Mouse (Mus musculus) limb, embryonic 10.5 days (tissue): ENCODE results near the gene Hist1h2ai. TPM values are rescaled to one million over a fixed set of nuclear protein-coding genes. Genes with fewer than 3 reads are reported as not detected.
"Not testable (repeated sequence)": the region's sequence is repeated elsewhere in the genome, so short reads cannot be mapped to it uniquely, and the experiment has no call there.

Experiments used
- DNase-seq: peaks from one replicate; pipeline ENCODE4 v3.0.0-alpha.2; 2017; ENCODE audit warnings: low spot score
- H3K27ac ChIP-seq: fragments of 300-500 bp; sonication (generic); 2 replicates; pipeline ENCODE4 v1.5.1; 2016; ENCODE audit warnings: mild to moderate bottlenecking
- H3K27me3 ChIP-seq: fragments of 300-500 bp; sonication (generic); 2 replicates; pipeline ENCODE4 v1.6.1; 2016; ENCODE audit warnings: low read depth, mild to moderate bottlenecking; ENCODE audit not compliant: poor library complexity, severe bottlenecking
- H3K36me3 ChIP-seq: fragments of 300-500 bp; sonication (generic); 2 replicates; pipeline ENCODE4 v1.6.1; 2016; ENCODE audit warnings: mild to moderate bottlenecking, moderate library complexity
- H3K4me1 ChIP-seq: fragments of 300-500 bp; sonication (generic); 2 replicates; pipeline ENCODE4 v1.6.1; 2016
- H3K4me3 ChIP-seq: fragments of 300-500 bp; sonication (generic); 2 replicates; pipeline ENCODE4 v1.5.1; 2016; ENCODE audit warnings: mild to moderate bottlenecking, moderate library complexity
- H3K9me3 ChIP-seq: fragments of 300-500 bp; sonication (generic); replicated peaks from 2 replicates; pipeline ENCODE4 v1.6.1; 2016; ENCODE audit warnings: mild to moderate bottlenecking
- WGBS: fragments of 180-500 bp; shearing (Covaris S2); methylation state at CpG from one replicate; pipeline ENCODE4 v1.1.7; 2016; 5-methylcytosine and 5-hydroxymethylcytosine counted together
- polyA plus RNA-seq: library from polyadenylated mRNA; unstranded; fragments of >200 nt; fragmentation: Nextera tagmentation; extraction: Ambion mirVana; gene quantifications from 2 replicates; pipeline ENCODE4 v1.2.1, GENCODE M21; 2016

Hist1h2ai gene
- 19.5 and 28.4 TPM in 2 replicates for polyA plus RNA-seq

GRCm38 (mm10) chr13:21715864-21716539 is at the start of gene Hist1h2ai, which contains the start of gene Hist1h2bl:
Gene Hist1h2ai (plus strand): TSS chr13:21716422.
Gene Hist1h2bl (minus strand): TSS chr13:21716143.
- peak; percentile 75 for DNase-seq
- H3K36me3 ChIP-seq, H3K9me3 ChIP-seq, H3K27me3 ChIP-seq: not testable (repeated sequence)
- H3K4me3 ChIP-seq, result peak within 1 kb of the TSS; percentile 57
- peaks cover 26% of the 10 kb centered on the region for H3K4me1 ChIP-seq
- H3K27ac ChIP-seq, result peak within 1 kb of the TSS; percentile 94
- under 1% methylated on average over 36 of the region's 50 CpGs for WGBS

DNA sequence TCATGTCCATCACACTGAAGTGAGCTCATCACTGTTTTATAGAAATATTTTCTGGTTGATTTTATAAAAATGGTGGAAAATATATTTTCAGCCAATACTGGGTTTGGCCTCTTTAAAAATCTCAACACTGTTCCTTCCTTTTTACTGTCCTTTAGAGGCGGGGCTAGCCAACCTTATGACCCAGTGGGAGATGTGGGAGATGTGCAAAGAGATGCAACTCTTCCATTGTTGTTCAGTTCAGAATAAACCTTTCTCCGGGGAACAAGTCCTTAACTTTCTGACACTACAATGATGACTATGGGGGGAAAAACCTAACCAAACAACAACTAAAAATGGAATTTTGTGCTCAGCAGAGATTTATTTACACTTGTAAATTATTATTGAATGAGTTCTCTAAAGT is 38.9 kb upstream of the Hist1h2ai start, which contains the start of gene Olfr1360:
Gene Olfr1360, minus strand, starts transcription at position 101 of the 400 bp plus-strand sequence.
- H3K9me3 ChIP-seq, result no peaks in the 10 kb centered on the region
- WGBS, result 77% methylated on average over 2 of the region's 2 CpGs
- no peak within 1 kb of the TSS for H3K27ac ChIP-seq
- H3K36me3 ChIP-seq, result no peaks in the 10 kb centered on the region
- no peaks in the 10 kb centered on the region for H3K27me3 ChIP-seq
- H3K4me3 ChIP-seq, result no peak within 1 kb of the TSS
- no peak for DNase-seq
- no peaks in the 10 kb centered on the region for H3K4me1 ChIP-seq

DNA sequence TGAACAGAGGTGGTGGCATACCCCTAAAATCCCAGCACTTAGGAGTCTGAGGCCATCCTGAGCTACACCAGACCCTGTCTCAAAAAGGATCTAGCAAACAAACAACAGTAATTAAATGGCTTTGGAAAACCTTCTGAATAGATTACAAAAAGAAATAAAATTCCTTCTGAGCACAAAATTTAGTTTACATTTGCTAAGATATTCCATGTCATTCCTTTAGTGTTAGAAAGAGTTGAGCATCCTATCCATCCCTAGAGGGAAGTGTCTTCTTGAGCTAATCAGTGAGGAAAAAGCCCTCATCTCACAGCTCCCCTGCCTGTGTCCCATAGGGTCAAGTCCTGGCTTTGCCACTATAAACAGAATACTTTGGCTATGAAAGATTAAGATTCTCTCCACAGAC is 18.4 kb upstream of the Hist1h2ai start, which contains the start of gene Olfr1359:
Gene Olfr1359, plus strand, starts transcription at position 301 of the 400 bp plus-strand sequence.
- Histone ChIP-seq H3K9me3 (no peaks in the 10 kb centered on the region), H3K4me1 (no peaks in the 10 kb centered on the region), H3K4me3 (no peak within 1 kb of the TSS), H3K27me3 (no peaks in the 10 kb centered on the region), H3K27ac (no peak within 1 kb of the TSS), H3K36me3 (no peaks in the 10 kb centered on the region)
- no peak for DNase-seq

GRCm38 (mm10) chr13:21706669-21707068 is 9.6 kb upstream of the Hist1h2ai start:
- peaks cover 2% of the 10 kb centered on the region; the same call in 1 of the 2 replicates for H3K4me1 ChIP-seq
- 76% methylated on average over 4 of the region's 4 CpGs for WGBS
- H3K9me3 ChIP-seq, result no peaks in the 10 kb centered on the region
- no peak overlapping the region for H3K4me3 ChIP-seq
- DNase-seq, result no peak
- H3K27ac ChIP-seq, result no peak overlapping the region
- H3K27me3 ChIP-seq, result no peaks in the 10 kb centered on the region
- H3K36me3 ChIP-seq, result no peaks in the 10 kb centered on the region

DNA sequence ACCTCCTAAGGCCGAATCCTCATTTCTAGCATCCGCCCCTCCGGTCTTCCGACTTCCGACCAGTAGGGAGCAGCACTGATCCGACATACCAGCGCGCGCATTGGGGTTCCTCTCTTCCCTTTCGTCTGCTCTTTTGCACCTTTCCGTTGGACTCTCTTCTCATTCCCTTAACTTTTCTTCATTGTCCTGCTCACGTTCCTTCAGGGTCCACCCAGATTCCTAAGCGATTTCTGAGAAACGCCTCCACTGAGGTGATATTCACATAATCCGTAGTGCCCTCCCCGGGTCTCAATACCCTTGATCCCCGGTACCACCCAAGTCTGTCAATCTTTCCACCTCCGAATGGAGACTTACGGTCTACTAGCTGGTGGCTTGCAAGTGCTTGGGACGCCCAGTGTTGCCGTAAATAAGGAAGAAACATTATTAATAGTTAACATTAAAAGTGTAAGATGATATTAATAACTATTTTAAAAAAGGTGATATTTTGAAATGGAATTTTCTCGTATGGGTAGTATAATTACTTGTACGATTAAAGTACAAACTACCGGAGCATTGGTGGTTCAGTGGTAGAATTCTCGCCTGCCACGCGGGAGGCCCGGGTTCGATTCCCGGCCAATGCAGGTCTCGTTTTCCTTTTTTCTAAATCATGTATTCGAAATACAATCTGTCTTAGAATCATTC is 6.1 kb upstream of the Hist1h2ai start:
- Histone ChIP-seq H3K27ac (peak overlapping the region; percentile 86), H3K4me3 (peak overlapping the region; percentile 71), H3K4me1 (peaks cover 7% of the 10 kb centered on the region), H3K9me3 (no peaks in the 10 kb centered on the region), H3K36me3 (no peaks in the 10 kb centered on the region), H3K27me3 (no peaks in the 10 kb centered on the region)
- under 1% methylated on average over 32 of the region's 32 CpGs for WGBS
- DNase-seq, result peak; percentile 86

- Histone ChIP-seq H3K27me3 (no peaks in the 10 kb centered on the region), H3K4me1 (peaks cover 10% of the 10 kb centered on the region), H3K36me3 (no peaks in the 10 kb centered on the region), H3K9me3 (no peaks in the 10 kb centered on the region), H3K27ac (no peak overlapping the region), H3K4me3 (peak overlapping the region; percentile 71)
- peak; percentile 73 for DNase-seq
- 2% methylated on average over 22 of the region's 22 CpGs for WGBS
Observed at GRCm38 (mm10) chr13:21710821-21711525, 5.2 kb upstream of the Hist1h2ai start.

- Histone ChIP-seq H3K27me3 (no peaks in the 10 kb centered on the region), H3K9me3 (no peaks in the 10 kb centered on the region), H3K36me3 (no peaks in the 10 kb centered on the region), H3K27ac (no peak overlapping the region), H3K4me1 (peaks cover 10% of the 10 kb centered on the region), H3K4me3 (peak overlapping the region; percentile 71)
- 45% methylated on average over 4 of the region's 4 CpGs for WGBS
- no peak for DNase-seq
Observed at GRCm38 (mm10) chr13:21711698-21712097, 4.5 kb upstream of the Hist1h2ai start.

DNA sequence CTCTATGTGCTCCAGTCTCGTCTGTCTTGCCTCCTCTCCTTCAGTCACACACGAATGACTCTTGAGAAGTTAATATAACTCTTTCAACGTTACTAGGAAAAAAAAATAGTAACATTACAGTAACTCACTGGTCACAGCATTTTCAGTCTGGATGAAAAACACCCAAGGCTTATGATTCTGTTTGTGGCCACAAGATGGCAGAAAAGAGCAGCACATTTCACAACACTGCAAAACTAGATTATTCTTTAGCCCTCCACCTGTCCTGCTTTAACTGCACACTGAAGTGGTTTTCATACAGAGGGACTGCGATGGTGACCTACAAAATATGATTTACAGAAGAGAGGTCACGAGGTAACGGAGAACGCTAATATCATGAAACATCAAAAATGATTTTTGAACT is 1.5 kb upstream of the Hist1h2ai start:
- WGBS, result 2% methylated on average over 7 of the region's 7 CpGs
- Histone ChIP-seq H3K4me3 (peak overlapping the region; percentile 57), H3K36me3 (no peaks in the 10 kb centered on the region), H3K9me3 (no peaks in the 10 kb centered on the region), H3K27me3 (no peaks in the 10 kb centered on the region), H3K4me1 (peaks cover 17% of the 10 kb centered on the region), H3K27ac (peak overlapping the region; percentile 94)
- DNase-seq, result peak; percentile 56

DNA sequence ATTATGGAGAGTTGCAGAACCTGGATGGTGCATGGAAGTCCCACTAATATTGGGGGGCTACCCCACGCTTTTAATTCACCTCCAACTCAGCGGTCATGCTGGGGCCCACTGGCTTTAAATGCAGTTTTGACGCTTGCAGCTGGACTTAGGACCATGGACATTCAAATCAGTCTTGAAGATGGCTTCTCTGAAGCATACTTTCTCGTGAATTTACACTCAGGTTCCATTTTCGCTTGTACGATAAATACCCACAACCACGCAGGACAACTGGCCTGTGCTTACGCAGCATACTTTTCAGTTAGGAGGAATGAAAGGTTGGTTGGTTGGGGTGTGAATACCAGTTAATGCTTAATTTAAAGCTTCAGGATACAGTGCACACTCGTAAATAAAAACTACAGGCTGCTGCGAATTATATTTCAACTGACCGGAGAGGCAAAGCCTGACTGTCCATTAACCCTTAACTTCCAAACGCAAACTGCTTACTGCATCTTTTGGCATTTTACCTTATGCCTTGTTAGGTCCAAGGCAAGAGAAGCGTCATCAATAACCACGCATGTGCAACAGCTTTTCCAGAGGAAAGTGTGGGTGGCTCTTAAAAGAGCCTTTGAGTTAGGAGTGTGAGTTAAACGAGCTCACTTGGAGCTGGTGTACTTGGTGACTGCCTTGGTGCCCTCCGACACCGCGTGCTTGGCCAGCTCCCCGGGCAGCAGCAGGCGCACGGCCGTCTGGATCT is 925 bp upstream of the Hist1h2ai start:
- peak; percentile 55 for DNase-seq
- WGBS, result 2% methylated on average over 22 of the region's 22 CpGs
- Histone ChIP-seq H3K4me1 (peaks cover 19% of the 10 kb centered on the region), H3K4me3 (peak overlapping the region; percentile 57), H3K27ac (peak overlapping the region; percentile 94), H3K27me3 (no peaks in the 10 kb centered on the region), H3K36me3 (no peaks in the 10 kb centered on the region), H3K9me3 (no peaks in the 10 kb centered on the region)

- Histone ChIP-seq H3K4me1 (peaks cover 25% of the 10 kb centered on the region), H3K4me3 (peak overlapping the region; percentile 57), H3K27ac (peak overlapping the region; percentile 94)
- peak; percentile 69 for DNase-seq
- WGBS, result under 1% methylated on average over 15 of the region's 38 CpGs
- not testable (repeated sequence) for H3K36me3 ChIP-seq, H3K27me3 ChIP-seq, H3K9me3 ChIP-seq
Observed at GRCm38 (mm10) chr13:21716540-21717391, 544 bp downstream of the Hist1h2ai start.

- not testable (repeated sequence) for H3K27me3 ChIP-seq
- peaks cover 25% of the 10 kb centered on the region for H3K4me1 ChIP-seq
- WGBS, result under 1% methylated on average over 28 of the region's 56 CpGs
Observed at GRCm38 (mm10) chr13:21717397-21718357, 1.5 kb downstream of the Hist1h2ai start, which contains the start of gene Hist1h3h. Gene Hist1h3h (plus strand): TSS chr13:21717659.

More at GRCm38 (mm10) chr13:21717397-21718357, 1.5 kb downstream of the Hist1h2ai start, which contains the start of gene Hist1h3h:
- not testable (repeated sequence) for H3K9me3 ChIP-seq, H3K36me3 ChIP-seq
- peak within 1 kb of the TSS; percentile 57 for H3K4me3 ChIP-seq
- H3K27ac ChIP-seq, result peak within 1 kb of the TSS; percentile 94
- DNase-seq, result peak; percentile 85
